Mouse (Mus musculus): Measurements from ENCODE around the gene Gm49321.

DNA sequence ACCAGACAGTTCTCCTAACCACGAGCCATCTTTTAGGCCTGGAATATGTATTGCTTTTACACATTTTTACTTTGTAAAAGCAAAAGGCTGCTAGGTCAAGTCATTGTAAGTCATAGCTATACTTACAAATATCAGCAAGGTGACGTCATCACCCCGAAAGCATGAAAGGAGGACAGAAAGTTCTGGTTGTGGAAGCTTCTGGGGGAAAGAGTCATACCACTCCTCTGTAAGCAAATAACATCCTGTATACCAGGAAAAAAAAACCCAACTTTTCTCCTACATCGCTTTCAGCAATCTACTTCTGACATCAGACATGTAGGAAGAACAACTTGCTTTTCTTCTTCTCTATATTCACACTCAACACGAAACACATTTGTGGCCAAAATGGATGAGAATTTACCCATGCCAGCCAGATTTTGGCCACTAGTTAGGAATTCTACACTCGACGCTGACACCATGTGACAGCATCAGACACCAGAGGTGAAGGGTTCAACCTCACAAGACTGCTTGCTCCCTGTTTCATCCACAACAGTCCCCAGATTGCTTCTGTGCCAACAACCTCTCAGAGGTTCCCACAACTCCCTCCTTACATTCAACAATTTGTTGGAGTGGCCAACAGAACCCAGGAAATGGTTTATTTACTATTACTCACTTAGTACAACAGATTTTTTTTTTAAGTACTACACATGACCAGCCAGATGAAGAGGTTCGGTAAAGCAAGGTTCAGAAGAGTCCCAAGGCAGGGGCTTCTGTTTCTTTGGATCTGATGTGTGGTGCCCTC, 49.3 kb upstream of the Gm49321 start:
- TF ChIP-seq CTCF (IDR thresholded peaks at IDR 0.05; ENCODE audit: borderline replicate concordance, insufficient read depth, low read length) (no peak), POLR2A (IDR thresholded peaks at IDR 0.05; ENCODE audit: low read depth, low read length) (no peak)
